Mouse (Mus musculus) CD8-positive naive resting alpha-beta T cell, adult 2 months (primary cell): ENCODE measurements around the gene Pkd1l3.
A peak's percentile ranks its signal among the peaks of the same experiment; 100 is the strongest.

Source experiments
- DNase-seq, 2 experiments: peaks; one replicate each; pipeline ENCODE4 v3.0.0; 2022; ENCODE audit warnings: low read depth in 2 of 2, low spot score in 2 of 2

Gene Pkd1l3

DNA sequence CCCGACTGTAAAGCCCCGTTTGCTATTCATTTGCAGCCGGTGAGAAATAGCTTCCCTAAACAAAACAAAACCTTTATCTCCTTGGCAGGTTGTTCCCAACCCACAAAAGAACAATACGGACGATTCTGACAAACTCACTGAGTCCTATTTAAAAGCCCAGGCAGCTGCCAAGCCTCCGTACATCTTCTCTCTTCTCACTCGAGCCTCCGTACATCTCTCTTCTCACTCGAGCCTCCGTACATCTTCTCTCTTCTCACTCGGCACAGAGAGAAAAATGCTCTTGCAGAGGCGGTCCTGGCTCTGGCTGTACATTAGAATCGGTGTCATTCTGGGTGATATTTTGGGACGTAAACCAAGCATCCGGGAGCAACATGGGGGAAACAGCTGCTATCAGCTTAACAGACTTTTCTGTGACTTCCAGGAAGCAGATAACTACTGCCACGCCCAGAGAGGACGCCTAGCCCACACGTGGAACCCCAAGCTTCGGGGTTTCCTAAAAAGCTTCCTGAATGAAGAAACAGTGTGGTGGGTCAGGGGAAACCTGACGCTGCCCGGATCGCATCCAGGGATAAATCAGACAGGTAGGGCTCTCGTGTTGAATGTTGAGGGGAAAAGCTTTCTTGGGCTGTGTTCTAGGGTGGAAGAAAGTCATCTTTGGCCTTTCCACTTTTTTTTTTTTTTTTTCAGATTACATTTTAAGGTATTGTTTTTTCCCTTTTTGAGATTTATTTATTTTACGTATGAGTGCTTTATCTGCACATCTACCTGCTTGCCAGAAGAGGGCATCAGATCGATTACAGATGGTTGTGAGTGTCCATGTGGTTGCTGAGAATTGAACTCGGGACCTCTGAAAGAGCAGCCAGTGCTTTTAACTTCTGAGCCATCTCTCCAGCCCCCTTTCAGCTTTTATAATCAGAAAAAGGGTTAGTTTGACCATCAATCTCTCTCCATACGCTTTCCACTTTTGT is at the start of gene Pkd1l3:
Gene Pkd1l3, plus strand, starts transcription at position 275 of the 968 bp plus-strand sequence.
- DNase-seq: no peak

DNA sequence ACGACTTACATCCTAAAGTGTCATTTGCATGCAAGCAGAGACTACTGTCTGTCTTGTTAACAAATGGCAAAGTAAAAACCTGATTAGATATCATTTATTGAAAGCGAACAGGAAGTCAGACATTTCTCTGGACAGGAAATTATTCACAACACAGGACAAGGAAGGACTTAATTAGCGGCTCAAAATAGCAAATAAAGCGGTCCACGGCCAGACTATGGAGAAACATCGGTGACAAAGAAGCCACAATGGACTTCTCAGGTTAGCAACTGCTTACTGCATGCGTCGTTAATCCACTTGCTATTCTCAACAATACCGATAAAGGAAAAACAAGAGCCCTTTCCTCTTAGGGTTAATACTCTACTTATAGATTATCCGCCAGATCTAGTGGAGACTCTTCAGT is 49.6 kb upstream of the Pkd1l3 start:
- DNase-seq: no peak

DNA sequence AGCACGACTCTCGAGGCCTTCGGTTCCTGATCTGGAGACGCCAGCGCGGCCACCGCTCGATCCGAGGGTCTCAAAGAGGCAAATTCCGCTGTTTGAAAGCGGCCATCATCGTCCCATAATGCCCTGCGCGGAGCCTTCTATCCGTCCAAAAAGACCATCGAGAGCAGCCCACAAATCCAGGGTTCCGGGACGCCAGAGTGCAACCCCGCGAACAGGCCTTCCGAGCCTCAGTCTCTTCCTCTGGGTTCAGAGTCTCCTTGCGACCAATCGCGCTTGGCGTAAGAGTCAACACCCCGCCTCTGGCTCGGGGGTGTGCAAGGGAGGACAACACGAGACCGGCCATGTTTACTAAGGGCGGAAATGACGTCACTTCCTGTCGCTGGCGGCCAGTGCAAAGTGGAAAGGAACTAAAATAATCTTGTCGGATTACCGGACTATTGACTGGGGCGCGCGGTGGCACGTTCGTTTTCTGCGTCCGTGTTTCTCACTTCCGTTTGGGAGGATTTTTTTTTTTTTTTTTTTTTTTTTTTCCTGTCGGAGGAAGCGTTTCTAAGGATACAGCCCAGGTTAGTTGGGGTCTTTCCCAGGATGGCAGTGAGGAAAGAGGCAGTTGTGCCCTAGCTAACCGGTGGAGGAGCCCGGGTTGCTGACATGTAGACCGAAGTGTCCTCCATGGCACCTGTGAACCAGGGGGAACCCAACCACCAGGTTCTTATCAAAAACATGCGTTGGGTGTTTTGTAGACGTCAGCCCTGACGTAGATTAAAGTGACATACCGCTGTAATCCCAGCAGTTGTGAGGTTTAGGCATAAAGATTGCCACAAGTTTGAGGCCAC is 48.6 kb upstream of the Pkd1l3 start, which contains the start of the genes Dhx38 and Txnl4b:
Gene Dhx38, minus strand, starts transcription at position 364 of the 836 bp plus-strand sequence.
Gene Txnl4b, plus strand, starts transcription at position 395 of the 836 bp plus-strand sequence.
- peak; percentile 97 to 98 for DNase-seq

DNA sequence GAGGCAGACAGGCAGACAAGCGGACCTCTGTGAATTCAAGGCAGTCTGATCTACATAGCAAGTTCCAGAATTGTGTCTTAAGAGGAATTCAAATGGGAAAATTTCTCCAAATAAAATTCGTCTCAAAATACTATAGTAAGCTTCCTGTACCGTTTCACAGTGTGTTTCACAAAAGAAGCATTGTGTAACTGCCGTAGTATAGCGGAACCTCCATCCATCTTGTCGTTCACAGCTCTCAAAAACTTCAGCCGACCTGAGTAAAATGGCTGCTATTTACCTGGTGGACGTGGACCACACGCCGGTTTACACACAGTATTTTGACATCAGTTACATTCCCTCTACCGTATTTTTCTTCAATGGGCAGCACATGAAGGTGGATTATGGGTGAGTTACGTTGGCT is 43.2 kb upstream of the Pkd1l3 start:
- DNase-seq: no peak

DNA sequence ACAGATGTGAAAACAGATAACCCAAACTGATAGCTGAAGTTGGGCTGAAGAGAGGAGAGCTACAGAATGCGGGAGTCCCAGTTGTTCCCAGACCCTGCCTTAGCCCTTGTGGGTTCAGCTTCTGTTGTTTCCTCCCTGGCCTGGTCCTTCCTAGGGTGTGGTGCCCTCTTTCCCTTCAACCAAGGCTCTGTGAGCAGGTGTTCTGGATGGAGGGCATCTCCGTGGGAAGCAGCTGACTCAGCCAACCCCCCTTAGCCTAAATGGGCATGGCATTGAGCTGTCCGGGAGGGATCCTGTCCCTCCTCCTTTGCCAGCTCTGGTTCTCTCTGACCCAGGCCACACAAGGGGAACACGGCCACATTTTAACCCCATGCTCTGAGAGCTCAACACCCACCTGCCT is 38.0 kb upstream of the Pkd1l3 start:
- no peak for DNase-seq

DNA sequence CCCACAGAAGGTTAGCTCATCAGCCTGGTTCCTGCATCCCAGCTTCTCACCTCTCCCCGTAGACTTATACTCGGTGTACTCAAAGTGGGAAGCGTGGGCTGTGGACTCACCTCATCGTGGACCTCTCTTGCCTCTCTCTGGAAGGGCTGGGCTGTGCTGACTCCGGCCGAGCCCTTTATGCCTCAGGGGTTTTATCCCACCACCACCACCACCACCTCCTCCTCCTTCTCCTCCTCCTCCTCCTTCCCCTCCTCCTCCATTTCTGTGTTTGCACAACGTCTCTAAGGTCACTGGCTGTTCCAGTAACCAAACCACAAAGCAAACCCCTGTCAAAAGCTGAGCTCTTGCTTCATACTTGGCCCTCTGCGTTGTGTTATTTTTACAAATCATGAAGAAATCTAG is 35.4 kb upstream of the Pkd1l3 start, which contains the start of gene Hp:
Gene Hp, minus strand, starts transcription at position 273 of the 402 bp plus-strand sequence.
- DNase-seq: no peak

DNA sequence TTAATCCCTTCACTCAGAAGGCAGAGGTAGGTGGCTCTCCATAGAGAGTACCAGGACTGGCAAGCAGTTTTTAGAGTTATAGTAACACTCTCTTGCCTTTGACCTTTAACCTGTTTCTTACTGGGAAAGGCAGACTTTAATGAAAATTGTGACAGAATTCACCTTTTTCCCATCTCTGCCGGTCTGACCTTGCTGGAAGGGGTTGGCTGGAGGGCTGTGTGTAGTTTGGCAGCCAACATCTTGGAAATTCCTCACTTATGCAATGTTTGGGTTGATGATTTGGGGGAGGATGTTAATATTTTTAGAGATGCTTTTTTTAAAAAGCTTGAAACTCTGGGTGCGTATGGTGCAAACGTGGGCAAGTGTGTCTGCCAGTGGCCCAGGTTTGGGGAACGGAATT is 30.0 kb upstream of the Pkd1l3 start:
- no peak for DNase-seq

DNA sequence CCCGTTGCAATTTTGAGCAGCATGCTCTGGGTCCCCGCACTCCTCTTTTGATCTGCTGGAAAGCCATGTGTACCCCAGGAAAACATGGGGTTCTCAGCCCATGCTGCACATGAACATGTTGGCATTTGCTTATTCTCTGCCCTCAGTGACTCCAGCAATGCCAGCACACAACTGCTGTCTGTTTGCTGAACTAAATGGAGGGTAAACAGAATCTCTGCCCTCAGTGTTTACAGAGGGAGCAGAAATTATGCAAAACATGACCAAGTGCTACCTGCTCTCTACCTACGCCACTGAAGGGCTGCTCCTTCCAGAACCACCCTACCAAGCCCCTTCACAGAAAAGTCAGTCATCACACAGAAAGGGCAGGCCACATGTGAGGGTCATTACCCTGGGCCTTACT is 29.5 kb upstream of the Pkd1l3 start:
- DNase-seq: no peak

DNA sequence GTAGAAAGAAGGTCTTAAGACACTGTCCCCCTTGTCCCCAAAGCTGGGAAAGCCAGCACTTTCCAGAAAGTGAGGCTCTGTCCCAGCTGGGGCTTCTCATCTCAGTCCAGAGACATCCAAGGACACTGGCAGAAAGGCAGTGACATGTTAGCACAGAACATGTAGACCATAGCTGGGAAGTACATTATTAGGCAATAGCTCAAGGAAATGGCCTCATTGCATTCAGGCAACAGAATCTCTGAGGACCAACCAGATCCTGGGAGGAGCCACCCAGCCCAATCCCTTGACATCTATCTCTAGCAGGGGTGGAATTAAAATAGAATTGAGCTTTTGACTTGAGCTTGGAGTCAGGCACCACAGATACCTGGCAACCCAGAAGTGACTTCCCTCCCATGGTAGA is 28.7 kb upstream of the Pkd1l3 start:
- no peak for DNase-seq

DNA sequence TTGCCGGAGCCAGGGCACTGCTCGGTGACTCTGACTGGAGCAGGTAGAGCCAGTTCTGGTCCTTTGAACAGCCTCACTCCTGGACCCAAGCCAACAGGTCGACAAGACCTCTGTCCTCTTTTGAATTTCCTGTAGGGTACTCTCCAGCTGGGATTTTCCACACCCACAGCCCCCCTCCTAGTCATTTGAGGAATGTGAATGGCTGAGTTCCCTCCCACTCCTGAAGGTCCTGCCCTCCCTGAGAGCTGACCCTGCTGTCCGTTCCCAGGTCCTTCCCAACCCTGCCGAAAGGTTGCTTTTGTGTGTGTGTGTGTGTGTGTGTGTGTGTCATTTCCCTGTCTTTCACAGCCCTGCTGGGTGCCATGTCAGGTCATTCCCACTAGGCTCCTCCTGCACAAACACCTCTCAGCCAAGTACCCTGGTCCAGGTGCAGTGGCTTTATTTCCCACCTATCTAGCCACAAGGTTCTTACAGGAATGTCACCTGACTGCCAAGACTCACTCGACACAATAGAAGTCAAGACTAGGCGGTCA is 27.3 kb upstream of the Pkd1l3 start:
- no peak for DNase-seq

DNA sequence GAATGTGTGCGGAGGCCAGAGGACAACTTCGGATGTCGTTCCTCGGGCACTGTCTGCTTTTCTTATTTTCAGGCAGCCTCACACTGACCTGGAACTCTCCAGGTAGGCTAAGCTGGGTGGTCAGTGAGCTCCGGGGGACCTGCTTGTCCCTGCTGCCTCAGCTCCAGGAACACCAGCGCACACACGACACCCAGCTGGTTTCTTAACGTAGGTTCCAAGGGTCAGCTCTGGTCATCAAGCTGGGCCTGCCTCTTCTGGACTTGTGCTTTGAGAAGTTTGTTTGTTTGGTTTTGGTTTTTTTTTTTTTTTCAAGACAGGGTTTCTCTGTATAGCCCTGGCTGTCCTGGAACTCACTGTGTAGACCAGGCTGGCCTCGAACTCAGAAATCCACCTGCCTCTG is 23.4 kb upstream of the Pkd1l3 start:
- DNase-seq: no peak

DNA sequence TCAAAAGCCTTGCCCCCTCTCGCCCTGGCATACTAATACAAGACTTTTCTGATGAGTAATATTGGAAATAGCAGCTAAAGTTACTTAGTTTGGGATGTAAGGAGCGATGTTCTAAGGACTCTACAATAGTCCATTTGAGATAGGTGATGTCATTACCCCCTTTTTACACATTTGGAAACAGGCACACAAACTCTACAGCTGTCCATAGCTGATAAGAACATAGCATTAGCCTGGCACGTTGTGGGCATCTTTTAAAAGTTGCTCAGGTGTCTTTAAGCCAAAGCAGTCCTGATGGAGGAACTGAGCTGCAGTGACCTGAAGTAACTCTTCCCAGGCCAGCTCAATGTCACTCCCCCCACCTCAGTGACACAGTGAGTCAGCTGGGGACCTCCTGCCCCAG is 22.9 kb upstream of the Pkd1l3 start:
- no peak for DNase-seq

DNA sequence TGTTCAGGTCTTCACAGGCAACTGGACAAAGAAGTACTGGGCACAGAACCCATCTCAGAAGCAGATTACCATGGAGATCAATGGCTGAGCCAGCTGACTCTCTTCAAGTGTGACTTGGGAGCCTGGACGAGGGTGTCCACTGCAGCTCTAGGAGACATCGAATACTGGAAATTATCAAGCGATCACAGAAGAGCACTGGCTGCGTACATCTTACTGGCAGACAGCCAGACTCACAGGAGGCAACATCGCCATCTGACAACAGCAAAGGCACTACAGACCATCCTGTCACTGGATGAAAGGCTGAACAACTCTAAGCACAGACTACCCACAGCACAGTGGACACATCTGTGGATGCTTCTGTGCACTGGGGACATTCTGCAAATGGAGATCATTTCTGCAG is 22.2 kb upstream of the Pkd1l3 start:
- DNase-seq: no peak

DNA sequence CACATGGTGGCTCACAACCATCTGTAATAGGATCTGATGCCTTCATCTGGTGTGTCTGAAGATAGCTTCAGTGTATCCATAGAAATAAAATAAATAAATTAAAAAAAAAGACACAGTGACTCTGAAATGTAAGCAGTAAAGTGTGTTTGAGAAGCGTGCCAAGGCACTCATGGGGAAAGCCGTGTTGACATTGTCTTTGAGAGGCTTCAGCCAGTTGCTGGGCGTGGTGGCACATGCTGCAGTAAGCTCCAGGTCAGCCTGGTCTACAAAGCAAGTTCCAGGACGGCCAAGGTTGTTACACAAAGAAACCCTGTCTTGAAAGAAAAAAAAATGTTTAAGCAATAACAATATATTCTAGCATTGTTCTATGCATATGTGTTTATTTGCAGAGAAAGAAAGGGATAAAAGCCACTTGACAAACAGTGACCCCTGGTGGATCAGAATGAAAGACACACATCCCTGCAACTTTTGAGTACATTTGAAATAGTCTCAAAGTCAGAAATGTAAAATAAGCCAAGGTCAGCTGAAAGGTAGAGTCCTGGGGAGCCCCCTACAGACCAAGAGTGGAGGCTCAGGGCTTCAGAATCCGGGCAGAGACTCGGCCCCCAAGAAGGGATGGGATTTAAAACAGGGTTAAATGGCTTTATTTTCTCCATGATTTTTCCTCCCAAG is 21.1 kb upstream of the Pkd1l3 start:
- DNase-seq: no peak

DNA sequence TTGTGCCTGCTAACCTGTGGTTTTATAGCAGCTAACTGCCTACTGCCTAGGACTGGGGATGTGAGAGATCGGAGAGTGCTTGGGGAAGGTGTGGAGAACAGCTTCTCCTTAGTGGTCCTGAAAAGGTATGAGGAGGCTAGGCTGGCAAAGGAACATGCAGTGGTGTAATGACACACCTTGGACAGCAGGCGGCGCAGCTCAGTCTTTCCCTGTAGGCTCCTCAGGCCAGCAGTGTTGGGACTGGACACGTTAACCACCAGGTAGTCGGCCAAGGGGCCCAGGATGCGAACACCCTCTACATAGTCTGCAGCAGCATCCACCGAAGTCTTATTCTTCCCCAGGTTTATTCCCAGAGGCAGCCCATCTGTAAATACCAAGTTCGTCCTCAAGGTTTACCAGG is 18.5 kb upstream of the Pkd1l3 start:
- peak; percentile 37 to 59 for DNase-seq

DNA sequence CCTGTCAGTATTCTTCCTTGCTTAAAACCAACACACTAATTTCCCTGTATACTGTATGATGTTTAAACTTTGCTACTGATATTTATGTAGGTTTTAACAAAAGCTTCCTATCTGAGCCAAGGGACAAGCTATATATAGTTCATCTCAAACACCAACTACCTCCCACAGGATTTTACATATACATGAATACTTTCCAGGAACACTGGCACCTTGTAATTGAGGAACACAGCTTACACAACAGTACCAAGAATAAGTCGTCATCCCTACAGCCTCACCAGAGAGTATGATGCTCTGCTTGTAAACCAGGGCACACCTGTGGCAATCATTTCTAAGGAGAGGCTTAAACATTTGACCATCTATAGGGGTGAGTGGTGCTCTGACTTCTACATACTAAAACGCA is 7.6 kb upstream of the Pkd1l3 start:
- no peak for DNase-seq

DNA sequence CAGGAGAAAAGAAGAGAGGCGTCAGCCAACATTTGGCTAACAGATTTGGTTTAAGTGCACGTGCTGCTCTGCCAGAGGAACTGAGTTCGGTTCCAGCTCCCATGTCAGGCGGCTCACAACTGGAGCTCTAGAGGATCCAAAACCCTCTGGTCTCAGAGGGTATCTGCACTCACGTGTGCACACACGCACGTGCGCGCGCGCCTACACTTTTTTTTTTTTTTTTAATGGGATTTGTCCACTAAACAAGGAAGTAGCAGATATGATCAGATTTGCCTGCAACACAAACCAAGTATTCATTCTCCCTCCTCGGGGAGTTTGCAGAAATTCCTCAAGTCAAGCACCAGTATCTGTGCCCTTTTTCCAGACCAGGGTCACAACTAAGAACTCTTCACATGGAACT is 6.7 kb upstream of the Pkd1l3 start:
- no peak for DNase-seq

DNA sequence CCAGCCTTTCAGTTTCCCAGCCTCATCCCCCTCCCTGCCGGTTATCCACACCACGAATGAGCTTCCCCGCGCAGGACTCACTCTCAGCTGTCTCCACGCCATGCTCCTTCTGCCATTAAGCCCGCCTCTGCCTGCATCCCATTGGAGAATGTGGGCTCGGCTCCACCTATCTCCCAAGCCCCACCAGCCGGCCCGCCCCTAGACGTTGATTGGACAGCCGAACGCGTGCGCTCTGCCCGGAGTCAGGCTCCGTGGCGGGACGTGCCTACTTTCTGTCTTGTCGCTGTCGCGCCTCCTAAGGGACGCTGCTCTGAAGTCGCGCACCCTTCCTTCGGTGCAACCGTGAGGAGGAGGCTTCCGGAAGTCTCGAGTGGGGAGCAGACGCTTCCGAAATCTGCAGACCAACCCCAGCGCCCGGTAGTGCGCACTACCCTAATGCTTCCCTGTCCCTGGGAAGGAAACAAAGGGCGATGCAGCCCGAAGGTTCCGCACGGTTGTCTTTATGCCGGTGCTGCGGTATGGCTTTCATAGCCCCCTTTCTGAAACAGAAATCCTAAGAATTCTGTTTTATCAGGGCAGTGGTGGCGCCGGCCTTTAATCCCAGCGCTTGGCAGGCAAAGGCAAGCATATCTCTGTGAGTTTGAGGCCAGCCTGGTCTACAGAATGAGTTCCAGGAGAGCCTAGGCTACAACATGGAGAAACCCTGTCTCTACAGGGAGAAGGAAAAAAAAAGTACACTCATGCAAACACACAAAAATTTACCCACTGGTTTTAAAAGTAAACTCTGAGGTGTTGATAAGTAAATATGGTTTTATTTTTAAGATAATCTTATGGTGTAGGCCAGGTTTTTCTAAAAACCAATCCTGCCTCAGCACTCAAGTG is 5.8 kb upstream of the Pkd1l3 start, which contains the start of gene Dhodh:
Gene Dhodh, minus strand, starts transcription at position 403 of the 882 bp plus-strand sequence.
- DNase-seq: peak; percentile 95 to 96

DNA sequence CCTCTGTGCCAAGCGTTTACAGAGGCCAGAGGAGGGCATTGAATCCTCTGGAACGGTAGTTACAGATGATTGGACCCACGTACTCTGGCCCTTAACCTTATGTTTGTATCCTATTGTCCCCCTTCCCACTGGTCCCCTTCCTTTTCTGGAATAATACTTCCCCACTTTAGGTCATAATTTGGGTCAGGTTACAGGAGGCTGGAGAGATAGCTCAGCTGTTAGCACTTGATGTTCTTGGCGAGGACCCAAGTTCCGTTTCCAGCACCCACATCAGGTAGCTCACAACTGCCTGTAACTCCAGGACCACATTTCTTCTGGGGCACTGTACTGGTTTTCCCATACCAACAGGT is 5.2 kb upstream of the Pkd1l3 start:
- peak in 1 of 2 experiments; percentile 9 for DNase-seq

DNA sequence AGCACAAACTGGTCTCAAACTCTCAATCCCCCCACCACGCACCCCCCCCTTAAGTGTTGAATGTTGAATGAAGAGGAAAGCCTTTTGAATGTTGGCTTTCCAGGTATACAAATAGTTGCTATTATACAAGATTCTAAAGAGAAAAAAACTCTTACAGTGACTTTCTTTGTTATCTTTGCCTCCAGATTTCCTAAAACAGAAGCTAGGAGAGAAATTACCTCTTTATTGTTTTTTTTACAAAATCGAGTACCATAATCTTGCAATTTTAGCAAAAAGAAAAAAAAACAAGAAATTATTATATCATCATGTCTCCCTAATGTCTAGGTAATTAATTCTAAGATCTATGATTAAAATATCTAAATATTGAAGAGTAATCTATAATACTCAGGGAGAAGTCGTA is 1.3 kb downstream of the Pkd1l3 start:
- DNase-seq: no peak
